Mouse (Mus musculus): ENCODE measurements at regions not wholly inside any gene's neighbourhood (a gene's known extent, or its start where the extent isn't known, plus 50 kb on each side); places are given as distances from the start of the nearest gene placed in this dataset.

DNA sequence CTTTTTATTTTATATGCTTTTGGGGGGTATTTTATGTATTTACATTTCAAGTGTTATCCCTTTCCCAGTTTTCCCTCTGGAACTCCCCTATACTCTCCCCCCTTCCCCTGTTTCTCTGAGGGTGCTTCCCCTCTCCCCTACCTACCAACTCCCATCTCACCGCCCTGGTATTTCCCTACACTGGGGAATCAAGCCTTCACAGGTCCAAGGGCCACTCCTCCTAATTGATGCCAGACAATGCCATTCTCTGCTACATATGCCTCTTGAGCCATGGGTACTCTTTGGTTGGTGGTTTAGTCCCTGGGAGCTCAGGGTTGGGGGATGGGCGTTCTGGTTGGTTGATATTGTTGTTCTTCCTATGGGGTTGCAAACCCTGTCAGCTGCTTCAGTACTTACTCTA lies 1002.9 kb downstream of the Cdh11 start:
- Histone ChIP-seq H3K27ac (ENCODE audit: control insufficient read depth, low read depth, low read length) (no peak overlapping the region), H3K4me1 (ENCODE audit: control insufficient read depth in 1 of 2, insufficient read depth in 2 of 2, low read length in 2 of 2) (no peaks in the 10 kb centered on the region), H3K36me3 (ENCODE audit: control insufficient read depth in 1 of 2, insufficient read depth in 2 of 2, low read length in 2 of 2) (no peaks in the 10 kb centered on the region), H3K9ac (ENCODE audit: control insufficient read depth, low read depth, low read length, poor library complexity, severe bottlenecking) (no peak overlapping the region), H3K4me3 (ENCODE audit: control insufficient read depth in 1 of 2, insufficient read depth in 1 of 2, low read depth in 2 of 2, low read length in 2 of 2) (no peak overlapping the region), H3K79me2 (ENCODE audit: control insufficient read depth, insufficient read depth, low read length, poor library complexity) (no peaks in the 10 kb centered on the region), H3K27me3 (ENCODE audit: control insufficient read depth in 1 of 2, insufficient read depth in 2 of 2, low read length in 2 of 2) (no peaks in the 10 kb centered on the region), H3K9me3 (replicated peaks; ENCODE audit: insufficient read depth, low read length) (no peaks in the 10 kb centered on the region)
- TF ChIP-seq TCF12 (IDR thresholded peaks at IDR 0.05; ENCODE audit: low read depth, low read length) (no peak), CTCF (IDR thresholded peaks at IDR 0.05 in 2 of 3, conservative IDR thresholded peaks at IDR 0.05 in 1 of 3; ENCODE audit: control insufficient read depth in 1 of 3, insufficient read depth in 1 of 3, low read depth in 2 of 3, low read length in 3 of 3, poor library complexity in 1 of 3, severe bottlenecking in 1 of 3) (no peak), MYB (IDR thresholded peaks at IDR 0.05; ENCODE audit: low read depth, low read length) (no peak), USF1 (IDR thresholded peaks at IDR 0.05; ENCODE audit: low read depth, low read length) (no peak), MXI1 (IDR thresholded peaks at IDR 0.05; ENCODE audit: low read depth, low read length) (no peak), E2F4 (IDR thresholded peaks at IDR 0.05; ENCODE audit: borderline replicate concordance, low read depth, low read length) (no peak), ETS1 (IDR thresholded peaks at IDR 0.05; ENCODE audit: low read depth, low read length) (no peak), GABPA (IDR thresholded peaks at IDR 0.05; ENCODE audit: low read depth, low read length) (no peak), MAZ (IDR thresholded peaks at IDR 0.05; ENCODE audit: low read depth, low read length) (no peak), ZNF384 (IDR thresholded peaks at IDR 0.05; ENCODE audit: low read depth, low read length) (no peak), CHD2 (IDR thresholded peaks at IDR 0.05; ENCODE audit: low read length) (no peak), MEF2A (IDR thresholded peaks at IDR 0.05; ENCODE audit: extremely low read depth, insufficient replicate concordance, low read depth, low read length, poor library complexity, severe bottlenecking) (no peak), POLR2A (IDR thresholded peaks at IDR 0.05; ENCODE audit: control insufficient read depth in 1 of 2, insufficient read depth in 1 of 2, low read depth in 1 of 2, low read length in 2 of 2, poor library complexity in 1 of 2) (no peak), HCFC1 (IDR thresholded peaks at IDR 0.05; ENCODE audit: low read depth, low read length) (no peak), POLR2AphosphoS5 (IDR thresholded peaks at IDR 0.05; ENCODE audit: borderline replicate concordance, low read depth, low read length) (no peak), CHD1 (IDR thresholded peaks at IDR 0.05; ENCODE audit: low read depth, low read length) (no peak), ZMIZ1 (IDR thresholded peaks at IDR 0.05; ENCODE audit: low read depth, low read length) (no peak), USF2 (IDR thresholded peaks at IDR 0.05; ENCODE audit: borderline replicate concordance in 1 of 2, insufficient read depth in 1 of 2, low read depth in 1 of 2, low read length in 2 of 2) (no peak)
- DNase-seq (ENCODE audit: low read depth, low spot score), result no peak

GRCm38 (mm10) chr8:101781942-101782341 lies 1003.5 kb downstream of the Cdh11 start:
- DNase-seq (ENCODE audit: low read depth, low spot score), result no peak
- Histone ChIP-seq H3K9ac (ENCODE audit: control insufficient read depth, low read depth, low read length, poor library complexity, severe bottlenecking) (no peak overlapping the region), H3K9me3 (replicated peaks; ENCODE audit: insufficient read depth, low read length) (no peaks in the 10 kb centered on the region), H3K4me1 (ENCODE audit: control insufficient read depth in 1 of 2, insufficient read depth in 2 of 2, low read length in 2 of 2) (no peaks in the 10 kb centered on the region), H3K4me3 (ENCODE audit: control insufficient read depth in 1 of 2, insufficient read depth in 1 of 2, low read depth in 2 of 2, low read length in 2 of 2) (no peak overlapping the region), H3K27me3 (ENCODE audit: control insufficient read depth in 1 of 2, insufficient read depth in 2 of 2, low read length in 2 of 2) (no peaks in the 10 kb centered on the region), H3K36me3 (ENCODE audit: control insufficient read depth in 1 of 2, insufficient read depth in 2 of 2, low read length in 2 of 2) (no peaks in the 10 kb centered on the region), H3K27ac (ENCODE audit: control insufficient read depth, low read depth, low read length) (no peak overlapping the region), H3K79me2 (ENCODE audit: control insufficient read depth, insufficient read depth, low read length, poor library complexity) (no peaks in the 10 kb centered on the region)
- TF ChIP-seq ZMIZ1 (IDR thresholded peaks at IDR 0.05; ENCODE audit: low read depth, low read length), result no peak
- no peak for TF ChIP-seq USF2 (IDR thresholded peaks at IDR 0.05; ENCODE audit: borderline replicate concordance in 1 of 2, insufficient read depth in 1 of 2, low read depth in 1 of 2, low read length in 2 of 2)
- no peak for TF ChIP-seq POLR2AphosphoS2 (IDR thresholded peaks at IDR 0.05; ENCODE audit: low read length)
- no peak for TF ChIP-seq NRF1 (IDR thresholded peaks at IDR 0.05; ENCODE audit: insufficient read depth, low read depth, low read length, poor library complexity, severe bottlenecking)
- TF ChIP-seq UBTF (IDR thresholded peaks at IDR 0.05; ENCODE audit: borderline replicate concordance, insufficient read depth, low read depth, low read length), result no peak
- no peak for TF ChIP-seq BHLHE40 (IDR thresholded peaks at IDR 0.05; ENCODE audit: borderline replicate concordance, low read depth, low read length)
- no peak for TF ChIP-seq ZKSCAN1 (IDR thresholded peaks at IDR 0.05; ENCODE audit: low read depth, low read length)
- TF ChIP-seq CHD2 (IDR thresholded peaks at IDR 0.05; ENCODE audit: low read length), result no peak
- TF ChIP-seq ZNF384 (IDR thresholded peaks at IDR 0.05; ENCODE audit: low read depth, low read length), result no peak

Data from MEL (cell line).